Mouse (Mus musculus): ENCODE results near the gene Pcbd2. TPM values are rescaled to one million over a fixed set of nuclear protein-coding genes. Genes with fewer than 3 reads are reported as not detected.
"Not testable (repeated sequence)": the region's sequence is repeated elsewhere in the genome, so short reads cannot be mapped to it uniquely, and the experiment has no call there.

The Pcbd2 gene
- total RNA-seq (2021), result 10 to 100 TPM; 22.9 to 23.4 TPM
- long read RNA-seq, experiment 1, transcript Pcbd2-201 (4 exons, 544 nt), result major isoform, 13 of 24 reads
- long read RNA-seq, experiment 1, partial matches to known transcripts, result 0 of 24 reads
- long read RNA-seq, experiment 1, other reads (novel, unspliced or antisense), result 11 of 24 reads
- long read RNA-seq, experiment 2, transcript Pcbd2-201 (4 exons, 544 nt), result major isoform, 9 of 14 reads
- long read RNA-seq, experiment 2, partial matches to known transcripts, result 1 of 14 reads
- long read RNA-seq, experiment 2, other reads (novel, unspliced or antisense), result 4 of 14 reads

GRCm38 (mm10) chr13:55727120-55727838 lies at the start of gene Pcbd2:
Gene Pcbd2 (plus strand): TSS chr13:55727368.
- intact Hi-C loops (cut with DNase I), result loop anchor here (2.0 to 5.0 kb wide), 2 partner anchors 35 to 58 kb away; partner anchors contain the start of gene B230219D22Rik
- DNase-seq (ENCODE audit: low spot score in 2 of 2), result peak; percentile 70 to 82

- intact Hi-C loops (cut with DNase I), result loop anchor here (5.0 kb wide), 1 partner anchor 35 kb away; no protein-coding TSS in a partner anchor
- no peak for DNase-seq (ENCODE audit: low spot score in 2 of 2)
These were observed 45.0 kb upstream of the Pcbd2 start for GRCm38 (mm10) chr13:55682201-55682600.

- no peak for DNase-seq (ENCODE audit: low spot score in 2 of 2)
- intact Hi-C loops (cut with DNase I), result loop anchor here (5.0 kb wide), 1 partner anchor 36 kb away; no protein-coding TSS in a partner anchor
These were observed 43.6 kb upstream of the Pcbd2 start for GRCm38 (mm10) chr13:55683581-55683980.

- intact Hi-C loops (cut with DNase I), result no loop called here
- DNase-seq (ENCODE audit: low spot score in 2 of 2), result no peak
These were observed 41.0 kb upstream of the Pcbd2 start for GRCm38 (mm10) chr13:55686107-55686633.

GRCm38 (mm10) chr13:55687927-55688602 lies 39.1 kb upstream of the Pcbd2 start:
- intact Hi-C loops (cut with DNase I), result no loop called here
- DNase-seq (ENCODE audit: low spot score in 2 of 2), result no peak

GRCm38 (mm10) chr13:55692535-55693242 lies 34.5 kb upstream of the Pcbd2 start, which contains the start of gene B230219D22Rik:
Gene B230219D22Rik (plus strand): TSS chr13:55693124.
- DNase-seq (ENCODE audit: low spot score in 2 of 2), result peak; percentile 90 to 92
- intact Hi-C loops (cut with DNase I), result loop anchor here (5.0 kb wide), 1 partner anchor 35 kb away; the partner anchor contains the start of gene Pcbd2

GRCm38 (mm10) chr13:55693243-55693721 lies 33.9 kb upstream of the Pcbd2 start:
- DNase-seq (ENCODE audit: low spot score in 2 of 2), result peak in 1 of 2 experiments; percentile 31
- intact Hi-C loops (cut with DNase I), result loop anchor here (5.0 kb wide), 1 partner anchor 34 kb away; the partner anchor contains the start of gene Pcbd2

- no peak for DNase-seq (ENCODE audit: low spot score in 2 of 2)
- intact Hi-C loops (cut with DNase I), result loop anchor here (5.0 kb wide), 1 partner anchor 33 kb away; the partner anchor contains the start of gene Pcbd2
These were observed 33.1 kb upstream of the Pcbd2 start for GRCm38 (mm10) chr13:55694110-55694509.

- intact Hi-C loops (cut with DNase I); DNase-seq (ENCODE audit: low spot score in 2 of 2): not testable (repeated sequence)
These were observed 31.2 kb upstream of the Pcbd2 start for GRCm38 (mm10) chr13:55695989-55696388.

GRCm38 (mm10) chr13:55704301-55704700 lies 22.9 kb upstream of the Pcbd2 start:
- DNase-seq (ENCODE audit: low spot score in 2 of 2), result no peak
- intact Hi-C loops (cut with DNase I), result no loop called here

- intact Hi-C loops (cut with DNase I), result no loop called here
These were observed 14.3 kb upstream of the Pcbd2 start for GRCm38 (mm10) chr13:55712846-55713245.

GRCm38 (mm10) chr13:55714501-55715166 lies 12.5 kb upstream of the Pcbd2 start, which contains the start of gene Txndc15:
Gene Txndc15 (plus strand): TSS chr13:55714650.
- peak; percentile 82 to 88 for DNase-seq (ENCODE audit: low spot score in 2 of 2)
- intact Hi-C loops (cut with DNase I), result no loop called here

More at GRCm38 (mm10) chr13:55712846-55713245, 14.3 kb upstream of the Pcbd2 start:
- DNase-seq (ENCODE audit: low spot score in 2 of 2), result no peak

- intact Hi-C loops (cut with DNase I), result no loop called here
These were observed 12.0 kb upstream of the Pcbd2 start for GRCm38 (mm10) chr13:55715167-55715512.

GRCm38 (mm10) chr13:55715908-55716510 lies 11.2 kb upstream of the Pcbd2 start:
- no peak for DNase-seq (ENCODE audit: low spot score in 2 of 2)
- intact Hi-C loops (cut with DNase I), result no loop called here

More at GRCm38 (mm10) chr13:55715167-55715512, 12.0 kb upstream of the Pcbd2 start:
- no peak for DNase-seq (ENCODE audit: low spot score in 2 of 2)

- intact Hi-C loops (cut with DNase I), result no loop called here
These were observed 5.7 kb upstream of the Pcbd2 start for GRCm38 (mm10) chr13:55721516-55721915.

GRCm38 (mm10) chr13:55721995-55722394 lies 5.2 kb upstream of the Pcbd2 start:
- intact Hi-C loops (cut with DNase I), result no loop called here

More at GRCm38 (mm10) chr13:55721516-55721915, 5.7 kb upstream of the Pcbd2 start:
- DNase-seq (ENCODE audit: low spot score in 2 of 2), result no peak

GRCm38 (mm10) chr13:55726598-55727119 lies 509 bp upstream of the Pcbd2 start:
- no peak for DNase-seq (ENCODE audit: low spot score in 2 of 2)
- intact Hi-C loops (cut with DNase I), result loop anchor here (2.0 to 5.0 kb wide), 2 partner anchors 34 to 58 kb away; partner anchors contain the start of gene B230219D22Rik

More at GRCm38 (mm10) chr13:55721995-55722394, 5.2 kb upstream of the Pcbd2 start:
- DNase-seq (ENCODE audit: low spot score in 2 of 2), result no peak

All from left cerebral cortex, postnatal 14 days (tissue).